Mouse (Mus musculus): ENCODE results near the gene Rabl6.

The Rabl6 gene

GRCm38 (mm10) chr2:25596765-25597510, 11.4 kb downstream of the Rabl6 start:
- DNase-seq (ENCODE audit: low read depth, low spot score): no peak

GRCm38 (mm10) chr2:25591863-25592262, 16.5 kb downstream of the Rabl6 start:
- DNase-seq (ENCODE audit: low read depth, low spot score): no peak

- no peak for DNase-seq (ENCODE audit: low read depth, low spot score)
Observed at GRCm38 (mm10) chr2:25588227-25588907, 20.0 kb downstream of the Rabl6 start.

DNA sequence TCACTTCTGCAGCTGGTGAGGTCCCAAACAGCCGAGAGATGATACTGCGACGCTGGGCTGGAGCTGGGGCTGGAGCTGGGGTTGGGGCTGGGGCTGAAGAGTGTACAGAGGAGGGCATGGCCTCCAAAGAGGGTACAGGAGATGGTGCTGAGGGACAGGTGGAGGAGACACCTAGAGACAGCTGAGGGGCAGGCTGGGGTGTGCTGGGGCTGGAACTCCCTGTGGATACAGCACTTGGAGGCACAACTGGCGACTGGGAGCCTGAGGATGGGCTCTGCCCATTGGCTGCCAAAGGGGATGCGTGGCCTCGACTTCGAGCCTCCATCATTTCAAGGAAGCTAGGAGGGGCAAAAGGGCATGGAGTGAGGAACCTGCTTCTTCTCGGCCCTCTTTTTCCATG, 21.0 kb downstream of the Rabl6 start:
- no peak for DNase-seq (ENCODE audit: low read depth, low spot score)

DNA sequence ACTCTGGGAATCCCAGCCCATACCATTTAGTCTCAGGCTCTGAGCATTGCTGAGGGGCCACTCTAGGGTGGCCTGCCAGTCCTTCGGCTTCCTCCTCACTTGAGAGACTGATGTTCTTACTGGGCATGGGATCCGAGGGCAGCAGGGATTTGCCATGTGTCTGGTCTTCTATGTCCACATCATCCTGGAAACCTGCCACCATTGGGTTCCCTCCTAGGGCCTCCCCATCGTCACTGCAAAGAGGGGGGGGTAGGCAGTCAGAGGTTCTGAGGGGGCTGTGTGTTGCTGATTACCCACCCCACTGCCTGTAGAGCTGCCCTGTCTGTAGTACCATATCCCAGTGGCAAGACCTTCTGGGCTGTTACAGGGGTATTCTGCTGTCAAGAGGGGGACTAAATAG, 22.7 kb downstream of the Rabl6 start:
- DNase-seq (ENCODE audit: low read depth, low spot score): no peak

GRCm38 (mm10) chr2:25584856-25585255, 23.5 kb downstream of the Rabl6 start:
- DNase-seq (ENCODE audit: low read depth, low spot score): no peak

DNA sequence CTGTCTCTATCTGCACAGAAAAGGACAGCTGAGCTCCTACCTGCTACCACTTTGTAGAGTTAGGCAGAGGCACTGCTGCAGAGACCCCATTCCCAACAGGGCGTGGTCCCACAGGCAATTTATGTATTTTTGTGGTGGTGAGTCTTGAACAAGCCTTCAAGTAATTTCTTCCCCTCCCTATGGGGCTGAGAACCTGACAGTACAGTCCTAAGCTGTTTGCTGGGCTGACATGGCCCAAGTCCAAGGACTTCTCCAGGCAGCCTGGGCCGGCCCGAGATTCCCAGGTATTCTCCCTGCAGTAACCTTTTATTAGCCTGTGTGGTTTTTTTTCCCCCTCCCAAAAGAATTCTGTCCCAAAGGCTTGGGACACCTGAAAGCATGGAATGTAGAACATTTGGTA, 24.2 kb downstream of the Rabl6 start:
- no peak for DNase-seq (ENCODE audit: low read depth, low spot score)

- no peak for DNase-seq (ENCODE audit: low read depth, low spot score)
Observed at GRCm38 (mm10) chr2:25583571-25583970, 24.8 kb downstream of the Rabl6 start.

- DNase-seq (ENCODE audit: low read depth, low spot score): no peak
Observed at GRCm38 (mm10) chr2:25583120-25583481, 25.2 kb downstream of the Rabl6 start.

DNA sequence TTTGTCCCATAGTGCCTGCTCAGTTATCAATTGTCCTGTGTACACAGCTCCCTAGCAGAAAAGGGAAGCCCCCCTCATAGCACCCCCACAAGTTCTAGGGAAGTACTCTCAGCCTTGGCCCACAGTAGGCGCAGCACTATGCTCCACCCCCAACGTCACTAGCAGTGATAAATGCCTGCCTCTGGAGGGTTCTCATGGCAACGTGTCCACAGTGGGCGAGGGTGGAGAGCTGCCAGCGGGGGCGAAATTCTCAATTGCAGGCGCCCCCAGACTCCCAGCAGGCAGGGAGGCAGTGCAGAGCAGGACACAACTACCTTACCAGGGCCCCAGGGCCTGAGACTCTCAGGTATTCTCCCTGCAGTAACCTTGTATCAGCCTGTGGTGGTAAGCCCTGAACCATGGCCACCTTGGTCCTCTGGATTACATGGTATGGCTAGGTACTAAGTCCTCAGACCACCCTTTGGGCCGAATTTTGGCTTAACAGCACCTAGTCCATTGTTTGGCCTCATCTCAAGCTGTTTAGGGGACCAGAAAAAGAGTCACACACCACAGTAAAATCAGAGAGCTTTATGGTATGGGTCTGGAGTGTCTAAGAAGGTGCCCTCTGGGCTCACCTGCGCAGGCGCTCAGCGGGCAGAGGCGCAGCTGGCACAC, 25.7 kb downstream of the Rabl6 start:
- DNase-seq (ENCODE audit: low read depth, low spot score): no peak

DNA sequence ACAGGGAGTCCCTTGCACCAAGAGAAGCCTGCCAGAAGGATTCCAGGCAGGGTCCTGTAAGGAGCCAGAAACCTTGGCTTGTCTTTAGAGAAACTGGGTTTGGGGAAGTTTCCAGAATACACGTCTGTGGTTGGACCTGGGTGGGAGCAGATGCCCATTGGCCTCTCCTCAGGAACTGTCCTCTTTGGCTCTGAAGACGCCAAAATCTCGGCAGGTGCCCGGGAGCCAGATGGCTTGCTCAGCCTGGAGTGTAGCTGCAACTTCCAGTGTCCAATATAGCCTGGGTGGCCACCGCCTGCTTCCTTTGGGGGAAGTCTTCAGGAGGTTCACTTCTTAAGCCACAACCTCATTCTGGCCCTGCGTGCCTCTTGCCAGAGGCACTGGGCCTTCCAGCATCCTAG, 26.4 kb downstream of the Rabl6 start:
- no peak for DNase-seq (ENCODE audit: low read depth, low spot score)

GRCm38 (mm10) chr2:25581294-25581864, 26.9 kb downstream of the Rabl6 start, which contains the start of gene Ajm1:
Gene Ajm1 (minus strand): TSS chr2:25581757.
- DNase-seq (ENCODE audit: low read depth, low spot score): no peak

DNA sequence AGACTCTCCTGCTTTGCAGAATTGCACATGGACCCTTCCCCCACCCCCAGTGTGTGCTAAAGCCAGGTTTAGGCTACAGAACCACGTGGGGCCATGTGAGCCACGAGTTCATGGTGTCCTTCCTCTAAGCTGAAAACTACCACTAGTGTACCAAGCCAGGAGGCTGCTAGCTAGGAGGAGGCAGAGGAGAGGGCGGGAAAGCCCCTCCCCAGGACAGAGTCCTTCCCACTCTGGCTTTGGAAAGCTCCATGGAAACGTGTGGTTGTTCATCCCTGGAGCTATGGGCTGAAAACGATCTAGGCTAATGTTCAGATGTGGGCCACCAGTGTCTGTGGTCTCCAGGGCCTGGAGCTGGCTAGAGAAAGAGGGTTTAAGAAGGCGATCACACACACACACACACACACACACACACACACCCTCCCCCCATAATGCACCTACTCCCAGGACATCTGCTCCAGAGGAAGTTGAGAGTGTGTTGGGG, 27.7 kb downstream of the Rabl6 start:
- no peak for DNase-seq (ENCODE audit: low read depth, low spot score)

DNA sequence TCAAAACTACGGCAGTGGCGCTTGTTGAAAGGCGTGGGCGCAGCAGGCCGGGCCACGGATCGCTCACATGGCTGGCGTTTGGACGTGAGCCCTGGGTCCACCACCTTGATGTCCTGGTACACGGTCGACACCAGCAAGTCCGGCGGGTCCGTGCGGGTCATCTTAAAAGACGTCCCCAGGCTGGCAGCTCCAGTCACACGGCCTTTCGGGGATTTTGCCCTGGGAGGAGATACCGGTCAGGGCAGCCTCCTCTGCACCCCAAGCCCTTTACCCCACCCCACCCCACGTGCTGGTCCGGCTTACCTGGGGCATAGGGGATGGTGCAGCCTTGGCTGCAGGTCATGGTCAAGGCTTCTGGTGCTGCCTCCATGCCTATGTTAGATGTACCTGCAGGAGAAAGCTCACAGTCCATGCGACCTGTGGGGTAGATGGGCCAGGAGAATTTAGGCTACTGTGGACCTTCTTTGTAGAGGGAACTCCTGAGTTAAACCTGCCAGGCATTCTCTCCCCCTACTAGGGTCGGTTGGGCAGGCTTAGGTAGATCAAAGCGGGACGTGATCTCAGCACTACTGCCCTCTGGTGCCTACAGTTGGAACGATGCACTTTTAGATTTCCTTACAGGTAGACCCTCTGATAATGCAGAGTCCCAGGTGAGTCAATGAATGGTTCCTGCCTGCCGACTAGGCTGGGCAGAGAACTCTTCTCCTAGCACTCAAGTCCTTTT, 28.4 kb downstream of the Rabl6 start:
- no peak for DNase-seq (ENCODE audit: low read depth, low spot score)

- no peak for DNase-seq (ENCODE audit: low read depth, low spot score)
Observed at GRCm38 (mm10) chr2:25578796-25579736, 29.3 kb downstream of the Rabl6 start.

DNA sequence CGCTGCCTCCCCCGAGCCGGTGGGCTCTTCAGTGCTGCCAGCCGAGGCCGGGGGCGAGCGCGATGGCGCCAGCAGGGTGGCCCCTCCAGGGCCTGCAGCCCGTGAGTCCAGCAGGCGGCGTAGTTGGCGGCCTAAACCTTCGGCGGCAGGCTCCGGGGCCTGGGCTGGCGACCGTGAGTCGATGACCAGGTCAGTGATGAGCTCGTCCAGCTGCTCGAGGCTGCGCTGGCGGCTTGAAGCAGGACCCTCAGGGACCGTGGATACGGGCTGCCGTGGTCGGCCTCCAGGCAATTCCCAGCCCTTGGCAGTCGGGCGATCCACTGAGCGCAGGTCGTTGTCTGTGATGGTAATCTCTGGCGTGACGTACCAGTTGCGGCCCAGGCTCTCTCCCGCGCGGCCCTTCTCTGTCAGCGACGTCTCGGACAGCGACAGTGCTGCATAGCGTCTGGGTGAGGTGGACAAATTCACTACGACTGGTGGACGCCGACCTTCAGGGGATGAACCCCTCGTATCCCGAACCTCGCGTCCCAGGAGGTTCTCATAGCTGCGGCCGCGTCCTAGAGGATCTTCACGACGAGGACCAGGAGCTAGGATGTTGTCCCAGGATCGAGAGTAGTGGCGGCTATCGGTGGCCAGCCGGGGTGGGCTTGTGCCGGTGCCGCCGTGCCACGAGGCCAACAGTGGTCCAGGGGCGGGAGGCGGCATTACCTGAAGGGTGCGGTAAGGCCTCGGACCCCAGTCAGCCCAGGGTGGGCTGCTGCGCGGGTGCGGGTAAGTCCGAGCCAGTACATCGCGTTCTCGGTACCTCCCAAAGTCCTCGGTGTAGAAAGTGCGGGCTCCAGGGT, 30.1 kb downstream of the Rabl6 start:
- DNase-seq (ENCODE audit: low read depth, low spot score): no peak

DNA sequence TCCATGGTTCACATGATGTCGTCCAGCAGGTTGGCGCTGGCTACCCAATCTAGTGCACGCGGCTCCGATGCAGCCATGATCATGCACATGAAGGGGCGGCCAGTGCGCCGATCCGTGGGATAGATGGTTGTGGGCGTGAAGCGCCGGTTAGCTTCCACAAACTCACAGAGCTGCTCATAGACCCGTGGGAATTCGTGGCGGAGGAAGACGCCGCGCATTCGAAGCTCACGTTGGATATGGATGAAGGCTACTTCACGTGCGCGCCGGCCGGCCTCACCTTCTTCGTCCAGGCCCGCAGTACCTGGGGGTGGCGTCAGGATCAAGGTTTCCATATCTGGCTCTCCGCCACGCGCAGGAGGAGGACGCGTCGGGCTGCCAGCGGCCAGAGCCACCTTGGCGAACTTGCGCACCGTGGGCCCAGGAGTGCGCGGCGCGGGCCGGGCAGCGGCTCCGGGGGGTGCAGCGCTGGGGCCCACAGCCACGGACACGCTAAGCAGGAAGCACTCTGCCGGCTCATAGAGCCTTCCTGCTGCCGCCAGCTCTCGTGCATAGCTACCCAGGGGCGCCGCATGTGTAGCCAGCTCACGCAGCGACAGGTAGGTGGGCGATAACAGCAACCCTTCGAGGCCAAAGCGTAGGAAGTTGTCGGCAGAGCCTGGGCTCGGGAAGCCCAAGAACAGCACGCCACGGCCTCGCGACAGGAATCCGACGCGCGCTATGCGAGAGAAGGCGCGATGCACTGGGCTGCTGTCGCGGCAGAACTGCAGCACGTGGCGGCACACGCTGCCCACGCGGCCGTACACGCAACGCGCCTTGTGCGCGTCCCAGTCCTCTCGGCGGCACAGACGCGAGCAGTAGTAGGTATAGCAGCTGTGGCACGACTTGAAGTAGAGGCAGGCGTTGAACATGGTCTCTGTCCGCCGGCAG, 31.1 kb downstream of the Rabl6 start:
- DNase-seq (ENCODE audit: low read depth, low spot score): no peak

- no peak for DNase-seq (ENCODE audit: low read depth, low spot score)
Observed at GRCm38 (mm10) chr2:25576028-25576850, 32.1 kb downstream of the Rabl6 start.

Data from brain, embryonic 18.5 days (tissue).